Mouse (Mus musculus) cerebellum, adult 2 months (tissue): Measurements from ENCODE around the gene Satb2. TPM values are rescaled to one million over a fixed set of nuclear protein-coding genes. Genes with fewer than 3 reads are reported as not detected.

Source experiments
- DNase-seq, 2 experiments: peaks; one replicate each; pipeline ENCODE4 v3.0.0; 2021
- H3K27ac ChIP-seq: fragments of 200-500 bp; 2 replicates; pipeline ENCODE4 v1.5.1; 2012; ENCODE audit warnings: low read length, control low read depth, inconsistent platforms; ENCODE audit not compliant: insufficient read depth
- H3K27me3 ChIP-seq: fragments of 200-500 bp; 2 replicates; pipeline ENCODE4 v1.6.1; 2012; ENCODE audit warnings: inconsistent platforms, mild to moderate bottlenecking, low read length, moderate library complexity; ENCODE audit not compliant: control insufficient read depth, insufficient read depth
- H3K4me1 ChIP-seq: fragments of 200-500 bp; 2 replicates; pipeline ENCODE4 v1.6.1; 2011; ENCODE audit warnings: low read length; ENCODE audit not compliant: control insufficient read depth, insufficient read depth
- H3K4me3 ChIP-seq: fragments of 200-500 bp; replicated peaks from 2 replicates; pipeline ENCODE3; 2011; ENCODE audit warnings: mild to moderate bottlenecking, low read depth, low read length, control low read depth; ENCODE audit not compliant: insufficient read depth
- CTCF ChIP-seq: fragments of 200-500 bp; IDR thresholded peaks from 2 replicates; pipeline ENCODE4 v1.5.1; 2011; ENCODE audit warnings: low read depth, mild to moderate bottlenecking, control low read depth, low read length, moderate library complexity, borderline replicate concordance; ENCODE audit not compliant: insufficient read depth
- POLR2A ChIP-seq: fragments of 200-500 bp; IDR thresholded peaks from 2 replicates; pipeline ENCODE4 v1.6.1; 2011; ENCODE audit warnings: low read length, control low read depth, borderline replicate concordance; ENCODE audit not compliant: insufficient read depth
- WGBS: fragments of 180-500 bp; shearing (Covaris S2); methylation state at CpG from one replicate; pipeline ENCODE4 v1.1.7; 2018; 5-methylcytosine and 5-hydroxymethylcytosine counted together
- polyA plus RNA-seq: library from polyadenylated mRNA; depleted of rRNA; stranded (reverse); fragments of >200 nt; gene quantifications from 2 replicates; pipeline ENCODE4 v1.2.3, GENCODE M21; 2012

Satb2 gene
- polyA plus RNA-seq, 1 experiment = 0.29 TPM

DNA sequence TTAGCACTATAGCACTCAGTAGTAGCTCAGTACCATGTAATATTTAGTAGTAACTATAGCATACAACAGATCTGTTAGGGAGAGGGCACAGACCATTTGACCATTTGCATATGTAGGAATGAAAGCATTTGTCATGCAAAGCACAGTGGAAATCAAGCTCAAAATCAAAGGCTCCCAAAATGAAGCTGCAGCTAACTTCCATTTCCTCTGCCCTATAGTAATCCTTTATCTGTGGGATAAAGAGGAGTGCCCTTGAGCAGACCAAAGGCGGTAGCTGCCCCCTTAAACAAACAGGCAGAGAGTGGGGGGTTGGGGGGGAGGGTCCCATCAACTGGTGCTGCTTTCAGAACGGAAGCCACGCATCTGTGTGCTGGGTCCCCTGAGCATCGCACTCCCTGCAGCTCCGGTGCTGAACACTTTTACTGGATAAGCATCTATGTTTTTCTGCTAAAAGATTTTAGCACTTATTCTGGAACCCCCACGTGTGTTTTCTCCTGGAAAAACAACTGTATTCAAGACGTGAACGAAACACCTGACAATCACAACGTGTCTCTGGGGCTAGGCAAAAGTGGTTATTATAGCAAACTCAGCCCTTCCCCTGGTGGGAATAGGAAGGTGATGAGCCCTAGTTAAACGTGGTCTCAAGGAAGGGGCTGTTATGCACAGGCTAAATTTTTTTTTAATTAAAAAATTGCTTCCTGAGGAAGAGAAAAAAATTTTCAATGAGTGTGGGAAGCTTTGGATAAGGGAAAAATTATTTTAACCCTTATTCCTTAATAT, 133.7 kb downstream of the Satb2 start:
- TF ChIP-seq POLR2A = no peak
- no peak for TF ChIP-seq CTCF
- H3K4me3 ChIP-seq = no peak overlapping the region
- no peaks in the 10 kb centered on the region for H3K27me3 ChIP-seq
- H3K4me1 ChIP-seq = no peaks in the 10 kb centered on the region
- DNase-seq = no peak
- WGBS = 58% methylated on average over 10 of the region's 10 CpGs
- H3K27ac ChIP-seq = no peak overlapping the region

GRCm38 (mm10) chr1:56838901-56839300, 139.5 kb downstream of the Satb2 start:
- WGBS = 72% methylated on average over 1 of the region's 1 CpGs
- TF ChIP-seq POLR2A = no peak
- no peak for TF ChIP-seq CTCF
- Histone ChIP-seq H3K27ac (no peak overlapping the region), H3K4me1 (no peaks in the 10 kb centered on the region), H3K27me3 (no peaks in the 10 kb centered on the region; the same call in 1 of the 2 replicates), H3K4me3 (no peak overlapping the region)
- DNase-seq = no peak

DNA sequence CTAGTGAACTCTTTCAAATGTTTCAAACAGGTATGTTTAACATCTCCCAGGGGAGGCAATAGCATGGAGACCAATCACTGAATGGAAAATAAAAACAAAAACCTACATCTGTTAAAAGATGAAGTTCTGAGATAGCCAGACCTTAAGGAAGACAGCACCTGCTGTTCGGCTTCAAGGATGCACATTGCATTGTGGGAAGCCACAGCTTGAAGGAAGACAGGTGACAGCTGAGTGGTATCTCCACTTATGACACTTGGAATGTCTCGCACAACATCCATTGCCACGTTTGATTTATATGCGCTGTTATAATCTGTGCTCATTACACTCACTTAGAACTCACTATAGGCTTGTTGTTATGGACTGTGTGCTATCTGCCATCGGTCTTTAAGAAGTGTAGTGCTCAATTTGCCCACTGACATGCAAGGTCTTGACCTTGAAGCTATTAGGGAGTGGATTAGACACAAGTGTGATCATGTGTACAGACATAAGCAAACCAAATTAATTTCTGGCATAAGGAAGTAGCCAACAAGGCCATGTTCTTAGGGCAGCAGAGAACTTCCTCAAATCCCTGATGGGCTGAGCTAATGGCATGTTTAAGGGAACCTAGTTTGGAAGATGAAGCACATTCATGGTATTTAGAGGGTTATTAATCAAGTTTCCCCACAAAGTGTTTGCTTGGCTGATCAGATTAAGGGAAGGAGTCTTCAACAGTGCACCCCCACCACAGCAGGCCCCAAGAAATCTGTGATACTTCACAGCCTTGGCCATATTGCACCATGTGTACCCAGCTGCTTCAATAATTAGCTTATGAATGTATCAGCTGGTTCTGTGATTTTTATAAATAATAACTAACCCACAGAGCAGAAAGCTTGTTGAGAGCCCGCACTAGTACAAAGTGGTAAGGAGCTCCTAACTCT, 144.2 kb downstream of the Satb2 start:
- WGBS = 61% methylated on average over 6 of the region's 6 CpGs
- no peak overlapping the region for H3K4me3 ChIP-seq
- DNase-seq = no peak
- H3K4me1 ChIP-seq = no peaks in the 10 kb centered on the region
- no peak overlapping the region for H3K27ac ChIP-seq
- no peaks in the 10 kb centered on the region; the same call in 1 of the 2 replicates for H3K27me3 ChIP-seq
- TF ChIP-seq CTCF = no peak
- no peak for TF ChIP-seq POLR2A

DNA sequence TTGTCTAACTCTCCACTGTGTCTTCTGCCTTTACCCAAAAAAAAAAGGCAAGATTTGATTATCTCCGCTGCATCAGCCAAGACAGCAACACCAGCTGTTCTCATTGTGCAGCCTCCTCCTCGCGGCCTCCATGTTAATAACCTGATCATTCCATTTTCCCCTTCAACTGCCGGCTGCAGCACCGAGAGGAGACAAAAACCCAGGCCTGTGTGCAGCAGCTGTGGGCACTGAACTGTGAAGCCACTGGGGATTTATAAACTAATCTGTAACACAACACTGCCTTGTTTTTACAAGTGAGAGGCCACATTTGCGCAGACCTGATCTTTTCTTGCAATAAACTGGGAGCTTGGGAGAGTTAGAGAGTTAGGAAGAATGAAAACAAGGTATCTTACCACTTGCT, 145.1 kb downstream of the Satb2 start:
- H3K4me1 ChIP-seq = no peaks in the 10 kb centered on the region
- H3K27me3 ChIP-seq = no peaks in the 10 kb centered on the region
- 35% methylated on average over 6 of the region's 6 CpGs for WGBS
- no peak overlapping the region for H3K4me3 ChIP-seq
- H3K27ac ChIP-seq = no peak overlapping the region
- no peak for TF ChIP-seq CTCF
- DNase-seq = no peak

GRCm38 (mm10) chr1:56832738-56833137, 145.7 kb downstream of the Satb2 start:
- no peaks in the 10 kb centered on the region for H3K4me1 ChIP-seq
- no peak for DNase-seq
- H3K27me3 ChIP-seq = no peaks in the 10 kb centered on the region
- TF ChIP-seq CTCF = no peak
- TF ChIP-seq POLR2A = no peak
- H3K27ac ChIP-seq = no peak overlapping the region
- WGBS = 57% methylated on average over 8 of the region's 8 CpGs
- no peak overlapping the region for H3K4me3 ChIP-seq

- WGBS = 96% methylated on average over 5 of the region's 5 CpGs
- no peak for DNase-seq
- Histone ChIP-seq H3K27me3 (no peaks in the 10 kb centered on the region), H3K4me1 (no peaks in the 10 kb centered on the region), H3K27ac (no peak overlapping the region), H3K4me3 (no peak overlapping the region)
- no peak for TF ChIP-seq POLR2A
- no peak for TF ChIP-seq CTCF
Measured at GRCm38 (mm10) chr1:56822735-56823134, 155.7 kb downstream of the Satb2 start.

DNA sequence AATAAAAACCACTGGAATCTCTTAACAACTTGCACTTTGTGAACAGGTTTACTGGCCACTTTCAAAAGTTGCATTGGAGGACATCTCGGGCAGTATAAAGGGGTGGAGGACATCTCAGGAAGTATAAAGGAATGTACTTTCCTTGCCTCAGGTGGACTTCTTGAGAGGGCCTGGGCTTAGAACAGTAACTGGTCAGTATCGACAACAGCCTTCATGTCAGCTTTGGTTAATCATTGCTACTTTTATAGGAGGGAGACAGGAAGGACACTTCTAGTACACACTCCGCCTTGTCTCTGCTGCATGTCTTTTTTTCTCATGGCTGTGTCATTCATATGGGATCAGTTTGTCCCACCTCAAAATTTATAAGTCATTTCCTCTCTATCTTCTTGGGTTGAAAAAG, 156.4 kb downstream of the Satb2 start:
- no peaks in the 10 kb centered on the region for H3K4me1 ChIP-seq
- no peak overlapping the region for H3K27ac ChIP-seq
- TF ChIP-seq POLR2A (no peak), CTCF (no peak)
- DNase-seq = no peak
- WGBS = 93% methylated on average over 3 of the region's 3 CpGs
- H3K27me3 ChIP-seq = no peaks in the 10 kb centered on the region
- no peak overlapping the region for H3K4me3 ChIP-seq

GRCm38 (mm10) chr1:56813506-56813905, 164.9 kb downstream of the Satb2 start:
- Histone ChIP-seq H3K27me3 (no peaks in the 10 kb centered on the region), H3K4me3 (no peak overlapping the region), H3K4me1 (no peaks in the 10 kb centered on the region), H3K27ac (no peak overlapping the region)
- TF ChIP-seq POLR2A (no peak), CTCF (no peak)
- DNase-seq = no peak
